Mouse (Mus musculus) CH12.LX (cell line): ENCODE results near the gene Eps15. TPM values are rescaled to one million over a fixed set of nuclear protein-coding genes. Genes with fewer than 3 reads are reported as not detected.

Experiments used
- DNase-seq: peaks from one replicate; pipeline ENCODE4 v3.0.0-alpha.2; 2013; ENCODE audit errors: extremely low read depth
- H3K27ac ChIP-seq: 2 replicates; pipeline ENCODE4 v1.5.1; 2012; ENCODE audit warnings: low read depth, mild to moderate bottlenecking, control low read depth, moderate library complexity; ENCODE audit not compliant: insufficient read depth
- H3K27me3 ChIP-seq: replicated peaks from 2 replicates; pipeline ENCODE3; 2012; ENCODE audit warnings: inconsistent platforms
- H3K36me3 ChIP-seq, 2 experiments: replicated peaks in 1 of 2; 2 replicates each; pipeline versions ENCODE3 to v1.6.1; 2012; ENCODE audit warnings: inconsistent platforms in 1 of 2, low read length in 1 of 2, mild to moderate bottlenecking in 1 of 2, mixed read lengths in 1 of 2, moderate library complexity in 1 of 2; ENCODE audit not compliant: control insufficient read depth in 1 of 2, insufficient read depth in 1 of 2
- H3K4me1 ChIP-seq, 2 experiments: 2 replicates each; pipeline ENCODE4 v1.6.1; 2012; ENCODE audit warnings: inconsistent platforms in 1 of 2, moderate library complexity in 1 of 2; ENCODE audit not compliant: insufficient read depth in 2 of 2, control insufficient read depth in 1 of 2
- H3K4me2 ChIP-seq: 2 replicates; pipeline ENCODE4 v1.6.1; 2012; ENCODE audit warnings: low read depth, mild to moderate bottlenecking, control low read depth; ENCODE audit not compliant: poor library complexity, insufficient read depth, severe bottlenecking
- H3K4me3 ChIP-seq, 3 experiments: fragments of 150-350 bp in 1 of 3; sonication (generic) in 1 of 3; replicated peaks in 1 of 3; 2 replicates each; pipeline versions ENCODE3 to v1.5.1; 2011 to 2012; ENCODE audit warnings: low read depth in 2 of 3, low read length in 2 of 3, mild to moderate bottlenecking in 2 of 3, moderate library complexity in 2 of 3, control low read depth in 1 of 3, improper control_type of control experiment in 1 of 3, inconsistent platforms in 1 of 3, mixed read lengths in 1 of 3; ENCODE audit not compliant: poor library complexity in 1 of 3
- H3K79me2 ChIP-seq: replicated peaks from 2 replicates; pipeline ENCODE4 v1.6.1; 2012; ENCODE audit warnings: mild to moderate bottlenecking, moderate library complexity; ENCODE audit not compliant: control insufficient read depth, poor library complexity, insufficient read depth, severe bottlenecking; ENCODE audit errors: extremely low read depth
- H3K9ac ChIP-seq: 2 replicates; pipeline ENCODE4 v1.6.1; 2012; ENCODE audit warnings: low read depth, mild to moderate bottlenecking, control low read depth, moderate library complexity; ENCODE audit not compliant: insufficient read depth
- H3K9me3 ChIP-seq: replicated peaks from 2 replicates; pipeline ENCODE3; 2012; ENCODE audit warnings: low read length, inconsistent platforms, mixed read lengths
- BHLHE40 ChIP-seq: IDR thresholded peaks from 2 replicates; pipeline ENCODE4 v1.6.1; 2011; ENCODE audit warnings: mild to moderate bottlenecking, low read depth, low read length, improper control_type of control experiment
- CHD1 ChIP-seq: IDR thresholded peaks from 2 replicates; pipeline ENCODE4 v1.6.1; 2012; ENCODE audit warnings: low read depth, low read length, improper control_type of control experiment, inconsistent platforms
- CHD2 ChIP-seq: IDR thresholded peaks from 2 replicates; pipeline ENCODE4 v1.6.1; 2011; ENCODE audit warnings: low read length, improper control_type of control experiment
- E2F4 ChIP-seq: IDR thresholded peaks from 2 replicates; pipeline ENCODE4 v1.6.1; 2011; ENCODE audit warnings: low read depth, low read length, improper control_type of control experiment; ENCODE audit not compliant: insufficient replicate concordance
- ELF1 ChIP-seq: IDR thresholded peaks from 2 replicates; pipeline ENCODE4 v1.6.1; 2014; ENCODE audit warnings: low read depth, mild to moderate bottlenecking, inconsistent platforms, low read length, improper control_type of control experiment
- EP300 ChIP-seq: IDR thresholded peaks from 2 replicates; pipeline ENCODE4 v1.6.1; 2011; ENCODE audit warnings: low read length, improper control_type of control experiment
- GABPA ChIP-seq: IDR thresholded peaks from 2 replicates; pipeline ENCODE4 v1.6.1; 2012; ENCODE audit warnings: low read depth, low read length, improper control_type of control experiment, inconsistent platforms; ENCODE audit not compliant: insufficient replicate concordance
- JUND ChIP-seq: conservative IDR thresholded peaks from 2 replicates; pipeline ENCODE4 v1.6.1; 2011; ENCODE audit warnings: low read depth, low read length, improper control_type of control experiment
- MAFK ChIP-seq: IDR thresholded peaks from 2 replicates; pipeline ENCODE4 v1.6.1; 2011; ENCODE audit warnings: low read length, improper control_type of control experiment; ENCODE audit not compliant: insufficient replicate concordance
- MAX ChIP-seq: IDR thresholded peaks from 2 replicates; pipeline ENCODE4 v1.6.1; 2011; ENCODE audit warnings: low read length, improper control_type of control experiment
- MYC ChIP-seq: IDR thresholded peaks from 2 replicates; pipeline ENCODE4 v1.6.1; 2011; ENCODE audit warnings: low read depth, mild to moderate bottlenecking, improper control_type of control experiment, low read length
- POLR2A ChIP-seq: IDR thresholded peaks from 2 replicates; pipeline ENCODE4 v1.6.1; 2011; ENCODE audit warnings: low read depth, mild to moderate bottlenecking, improper control_type of control experiment, low read length
- RAD21 ChIP-seq: IDR thresholded peaks from 2 replicates; pipeline ENCODE4 v1.6.1; 2011; ENCODE audit warnings: low read depth, mild to moderate bottlenecking, low read length, improper control_type of control experiment, moderate library complexity
- SIN3A ChIP-seq: IDR thresholded peaks from 2 replicates; pipeline ENCODE4 v1.6.1; 2012; ENCODE audit warnings: low read length, improper control_type of control experiment, inconsistent platforms
- TBP ChIP-seq: conservative IDR thresholded peaks from 2 replicates; pipeline ENCODE4 v1.6.1; 2011; ENCODE audit warnings: low read depth, low read length, improper control_type of control experiment
- UBTF ChIP-seq: IDR thresholded peaks from 2 replicates; pipeline ENCODE4 v1.6.1; 2012; ENCODE audit warnings: low read depth, mild to moderate bottlenecking, inconsistent platforms, low read length, improper control_type of control experiment, moderate library complexity
- USF1 ChIP-seq: IDR thresholded peaks from 2 replicates; pipeline ENCODE4 v1.6.1; 2014; ENCODE audit warnings: low read depth, mild to moderate bottlenecking, inconsistent platforms, low read length, improper control_type of control experiment
- ZNF384 ChIP-seq: IDR thresholded peaks from 2 replicates; pipeline ENCODE4 v1.6.1; 2012; ENCODE audit warnings: low read depth, low read length, improper control_type of control experiment, inconsistent platforms
- dilution Hi-C: fragments of 300-500 bp; cut with MboI; formaldehyde crosslinking; loops from 2 replicates; pipeline ENCODE4 v1.14.3; 2020; ENCODE audit warnings: low sequenced_read_pairs; ENCODE audit not compliant: extremely low pct_unique_long_range_greater_than_20kb, extremely low pct_ligation_motif_present
- in situ Hi-C: fragments of 300-500 bp; cut with MboI; formaldehyde crosslinking; loops from 3 replicates; pipeline ENCODE4 v1.14.3; 2019; ENCODE audit warnings: low sequenced_read_pairs, low pct_ligation_motif_present, low pct_unique_long_range_greater_than_20kb, mixed read lengths
- polyA plus RNA-seq: library from polyadenylated mRNA; unstranded; fragments of >175 nt; gene quantifications from 2 replicates; pipeline ENCODE4 v1.2.1, GENCODE M21; 2012; ENCODE audit warnings: low read depth; ENCODE audit not compliant: insufficient read length
- total RNA-seq, 2 experiments: library from RNA; depleted of rRNA; stranded (reverse); fragments of 300-350 nt in 1 of 2; fragments of >200 nt in 1 of 2; gene quantifications; 2 replicates each; pipeline ENCODE4 v1.2.3; 2012 to 2014

Gene Eps15
- total and polyA plus RNA-seq, 3 experiments = 23.4 to 60.4 (median 39.6) TPM

GRCm38 (mm10) chr4:109316941-109317894 is 37.1 kb downstream of the Eps15 start:
- TF ChIP-seq POLR2A = no peak
- no peak for TF ChIP-seq RAD21
- TF ChIP-seq MAX = no peak
- no peak for TF ChIP-seq BHLHE40
- TF ChIP-seq ZNF384 = no peak
- TF ChIP-seq CHD2 = no peak
- no peak for TF ChIP-seq TBP
- no peak for TF ChIP-seq E2F4
- TF ChIP-seq MYC = no peak
- no peak for TF ChIP-seq ELF1
- TF ChIP-seq SIN3A = no peak
- TF ChIP-seq UBTF = no peak
- TF ChIP-seq EP300 = no peak
- TF ChIP-seq JUND = no peak
- TF ChIP-seq USF1 = no peak
- no peak for TF ChIP-seq CHD1
- no peak for TF ChIP-seq MAFK
- TF ChIP-seq, all 38 proteins: peak for 0
- no peak overlapping the region for H3K27ac ChIP-seq
- no peak overlapping the region for H3K4me3 ChIP-seq
- no peaks in the 10 kb centered on the region; a peak in 1 of 4 replicates for H3K4me1 ChIP-seq
- in situ Hi-C loops (no loop called here), dilution Hi-C loops (no loop called here)
- DNase-seq = no peak
- H3K9ac ChIP-seq = no peak overlapping the region
- H3K9me3 ChIP-seq = no peaks in the 10 kb centered on the region
- peaks cover 26 to 47% of the 10 kb centered on the region in 2 experiments for H3K36me3 ChIP-seq
- no peaks in the 10 kb centered on the region for H3K79me2 ChIP-seq
- no peaks in the 10 kb centered on the region for H3K27me3 ChIP-seq
- H3K4me2 ChIP-seq = no peak overlapping the region

- H3K4me3 ChIP-seq = no peak overlapping the region
- TF ChIP-seq ZNF384 (no peak), CHD2 (no peak), GABPA (no peak), MAX (no peak)
- TF ChIP-seq, all 38 proteins: peak for 0
- in situ Hi-C loops (no loop called here), dilution Hi-C loops (no loop called here)
- no peak overlapping the region for H3K4me2 ChIP-seq
- H3K27me3 ChIP-seq = no peaks in the 10 kb centered on the region
- H3K79me2 ChIP-seq = no peaks in the 10 kb centered on the region
- H3K9ac ChIP-seq = no peak overlapping the region
- H3K27ac ChIP-seq = no peak overlapping the region
- peaks cover 15 to 60% of the 10 kb centered on the region in 2 experiments for H3K36me3 ChIP-seq
- H3K4me1 ChIP-seq = no peaks in the 10 kb centered on the region
- no peaks in the 10 kb centered on the region for H3K9me3 ChIP-seq
- no peak for DNase-seq
Measured at GRCm38 (mm10) chr4:109336796-109337195, 56.7 kb downstream of the Eps15 start.
